Comparison of ENCODE assay signal across 11 mouse cellular contexts in the genomic region with DNA sequence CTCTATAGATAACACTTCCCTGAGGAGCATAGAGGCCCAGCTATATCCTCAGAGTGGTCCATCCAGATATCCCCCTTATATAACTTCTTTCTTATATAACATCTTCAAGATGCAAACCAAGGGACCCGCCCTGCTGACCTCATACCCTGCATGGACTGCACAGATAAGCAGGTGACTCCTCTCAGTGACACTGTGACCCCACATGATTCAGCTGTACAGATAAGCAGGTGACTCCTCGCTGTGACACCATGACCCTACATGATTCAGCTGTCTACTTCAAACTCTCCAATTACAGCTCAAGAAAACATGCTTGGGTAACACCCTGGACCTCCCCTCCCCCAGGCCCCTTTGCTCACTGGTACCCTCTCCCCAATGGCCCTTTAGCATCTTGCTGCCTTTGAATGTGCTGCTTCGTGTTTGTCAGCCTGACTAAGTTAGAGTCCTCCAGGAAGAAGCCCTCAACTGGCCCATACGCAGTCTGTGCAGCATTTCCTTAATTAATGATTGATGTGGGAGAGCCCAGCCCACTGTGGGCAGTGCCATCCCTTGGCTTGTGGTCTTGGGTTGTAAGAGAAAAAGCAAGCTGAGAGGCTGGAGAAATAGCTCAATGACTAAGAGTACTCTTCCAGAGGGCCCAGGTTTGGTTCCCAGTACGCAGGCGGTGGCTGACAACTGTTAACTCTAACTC. TPM values are rescaled to one million over a fixed set of nuclear protein-coding genes. Genes with fewer than 3 reads are reported as not detected.
DNase-seq lines count a peak whose midpoint lies in the region; ATAC-seq lines count a peak whose summit lies in the region.
"Had no signal": no experiment of that assay in that cellular context is flagged by ENCODE, and none has a peak within 500 bp of the region (broad histone marks: within the 10 kb centered on the region; RNA-seq: fewer than 3 reads in every experiment).

No protein-coding gene starts in this region.

- H3K4me2 ChIP-seq in liver, embryonic 16.5 days (ENCODE audit: low read depth, low read length) = peak overlapping the region; percentile 71
- H3K4me2 ChIP-seq: limb, embryonic 12.5 days had no signal

- peaks cover 70% of the 10 kb centered on the region for H3K4me1 ChIP-seq in liver, embryonic 16.5 days (ENCODE audit: control insufficient read depth, low read depth, low read length)
- H3K4me1 ChIP-seq: limb, embryonic 12.5 days had no signal

- no peaks in the 10 kb centered on the region for H3K27me3 ChIP-seq in liver, embryonic 16.5 days (ENCODE audit: control insufficient read depth, insufficient read depth, low read depth, low read length)
- H3K27me3 ChIP-seq: limb, embryonic 12.5 days had no signal

- peak; percentile 6 for DNase-seq in adrenal gland, postnatal 10 days
- no peak for DNase-seq in adrenal gland, postnatal 25 days
- peak; percentile 26 for DNase-seq in lung, postnatal 36 days
- DNase-seq in lung, postnatal 25 days (ENCODE audit: low spot score) = no peak
- peak; percentile 84 for DNase-seq in yolk sac, embryonic 10.5 days (ENCODE audit: low spot score)
- no peak for DNase-seq in cerebellum, adult 9-11 months
- DNase-seq in gastrocnemius, adult 8-10 months (ENCODE audit: low spot score in 2 of 2) = no peak
- DNase-seq: gastrocnemius, adult 2 months had no signal

- H3K9ac ChIP-seq in liver, embryonic 16.5 days (ENCODE audit: low read depth, low read length) = peak overlapping the region; percentile 72
- H3K9ac ChIP-seq: limb, embryonic 12.5 days had no signal

- H3K27ac ChIP-seq in liver, embryonic 16.5 days (ENCODE audit: low read length) = peak overlapping the region; percentile 97
- H3K27ac ChIP-seq: gastrocnemius, adult 2 months; limb, embryonic 12.5 days had no signal

- no peaks in the 10 kb centered on the region for H3K9me3 ChIP-seq in liver, embryonic 16.5 days (replicated peaks; ENCODE audit: control insufficient read depth, low read length)
- H3K9me3 ChIP-seq: limb, embryonic 12.5 days had no signal

- peak overlapping the region; percentile 53 for H3K4me3 ChIP-seq in liver, embryonic 16.5 days (ENCODE audit: low read depth, low read length)
- H3K4me3 ChIP-seq: gastrocnemius, adult 2 months; limb, embryonic 12.5 days had no signal

- peak; percentile 98 for ATAC-seq in liver, embryonic 16.5 days (ENCODE audit: low read depth)
- ATAC-seq: inflammation-experienced regulatory T-cells, adult 6 months had no signal

- 48% methylated on average over 6 of the region's 6 CpGs for WGBS in liver, embryonic 16.5 days (ENCODE audit: insufficient replicate concordance)

- H3K36me3 ChIP-seq in liver, embryonic 16.5 days (ENCODE audit: control insufficient read depth, insufficient read depth) = no peaks in the 10 kb centered on the region
- H3K36me3 ChIP-seq: limb, embryonic 12.5 days had no signal

RNA-seq across cellular contexts. Expression of a gene that starts 37.5 kb away (rescaled TPM):
- total RNA-seq in adrenal gland, postnatal 10 days (2021) = 10 to 100 TPM; 38.2 to 40.2 TPM
- 40.7 and 45.1 TPM in 2 replicates for total RNA-seq in adrenal gland, postnatal 25 days (2021)
- 14.1 and 16.9 TPM in 2 replicates for polyA plus RNA-seq in liver, embryonic 16.5 days (2015; fragmentation: Nextera tagmentation; extraction: Ambion mirVana)
- total RNA-seq in gastrocnemius, adult 8-10 months (2022) = 1 to 10 TPM; 1.8 to 3.3 (median 2.5) TPM

Comparison
In these comparisons a context has a peak if more than half of its experiments do, and no peak if none do; other contexts are left out.
1. DNase-seq: peak in adrenal gland, postnatal 10 days (single experiment), lung, postnatal 36 days (single experiment) and yolk sac, embryonic 10.5 days (single experiment); none in adrenal gland, postnatal 25 days (single experiment), lung, postnatal 25 days (single experiment), cerebellum, adult 9-11 months (single experiment) and gastrocnemius, adult 8-10 months (0 of 2).